Mouse (Mus musculus) neural tube, embryonic 11.5 days (tissue): Measurements from ENCODE around the gene Zcchc7. TPM values are rescaled to one million over a fixed set of nuclear protein-coding genes. Genes with fewer than 3 reads are reported as not detected.
A peak's percentile ranks its signal among the peaks of the same experiment; 100 is the strongest.

Source experiments
- ATAC-seq: fragments of 200-750 bp; cut with Nextera tagmentation; 2 replicates; pipeline ENCODE4 v1.8.0; 2017; ENCODE audit warnings: moderate number of reproducible peaks, mild to moderate bottlenecking, moderate TSS enrichment, moderate library complexity; ENCODE audit not compliant: insufficient read depth, low FRiP score, low TSS enrichment
- DNase-seq: peaks from one replicate; pipeline ENCODE4 v3.0.0-alpha.2; 2015; ENCODE audit warnings: low spot score
- H3K27ac ChIP-seq: fragments of 300-500 bp; sonication (generic); 2 replicates; pipeline ENCODE4 v1.5.1; 2014; ENCODE audit warnings: low read depth, mild to moderate bottlenecking, low read length
- H3K27me3 ChIP-seq: fragments of 300-500 bp; sonication (generic); 2 replicates; pipeline ENCODE4 v1.6.1; 2014; ENCODE audit warnings: mild to moderate bottlenecking, low read length, mixed read lengths; ENCODE audit not compliant: control insufficient read depth, insufficient read depth
- H3K36me3 ChIP-seq: fragments of 300-500 bp; sonication (generic); 2 replicates; pipeline ENCODE4 v1.6.1; 2014; ENCODE audit warnings: mild to moderate bottlenecking, low read length, moderate library complexity, mixed read lengths; ENCODE audit not compliant: control insufficient read depth, insufficient read depth
- H3K4me1 ChIP-seq: fragments of 300-500 bp; sonication (generic); 2 replicates; pipeline ENCODE4 v1.6.1; 2014; ENCODE audit warnings: low read length, mixed read lengths; ENCODE audit not compliant: control insufficient read depth, insufficient read depth
- H3K4me2 ChIP-seq: fragments of 300-500 bp; sonication (generic); 2 replicates; pipeline ENCODE4 v1.6.1; 2014; ENCODE audit warnings: low read depth, mild to moderate bottlenecking, moderate library complexity
- H3K4me3 ChIP-seq: fragments of 300-500 bp; sonication (generic); 2 replicates; pipeline ENCODE4 v1.5.1; 2014; ENCODE audit warnings: low read depth, low read length
- H3K9ac ChIP-seq: fragments of 300-500 bp; sonication (generic); 2 replicates; pipeline ENCODE4 v1.6.1; 2014; ENCODE audit warnings: mild to moderate bottlenecking, low read length
- H3K9me3 ChIP-seq: fragments of 300-500 bp; sonication (generic); 2 replicates; pipeline ENCODE4 v1.6.1; 2016; ENCODE audit warnings: low read length; ENCODE audit not compliant: control insufficient read depth
- WGBS: fragments of 180-500 bp; shearing (Covaris S2); extraction: QIAGEN DNeasy Blood & Tissue Kit; methylation state at CpG from one replicate; pipeline ENCODE4 v1.1.7; 2014; 5-methylcytosine and 5-hydroxymethylcytosine counted together
- polyA plus RNA-seq: library from polyadenylated mRNA; unstranded; fragments of >200 nt; fragmentation: Nextera tagmentation; extraction: Ambion mirVana; gene quantifications from 2 replicates; pipeline ENCODE4 v1.2.1, GENCODE M21; 2014

Zcchc7 gene
- polyA plus RNA-seq, 1 experiment from 2014 or later: 23.8 TPM

DNA sequence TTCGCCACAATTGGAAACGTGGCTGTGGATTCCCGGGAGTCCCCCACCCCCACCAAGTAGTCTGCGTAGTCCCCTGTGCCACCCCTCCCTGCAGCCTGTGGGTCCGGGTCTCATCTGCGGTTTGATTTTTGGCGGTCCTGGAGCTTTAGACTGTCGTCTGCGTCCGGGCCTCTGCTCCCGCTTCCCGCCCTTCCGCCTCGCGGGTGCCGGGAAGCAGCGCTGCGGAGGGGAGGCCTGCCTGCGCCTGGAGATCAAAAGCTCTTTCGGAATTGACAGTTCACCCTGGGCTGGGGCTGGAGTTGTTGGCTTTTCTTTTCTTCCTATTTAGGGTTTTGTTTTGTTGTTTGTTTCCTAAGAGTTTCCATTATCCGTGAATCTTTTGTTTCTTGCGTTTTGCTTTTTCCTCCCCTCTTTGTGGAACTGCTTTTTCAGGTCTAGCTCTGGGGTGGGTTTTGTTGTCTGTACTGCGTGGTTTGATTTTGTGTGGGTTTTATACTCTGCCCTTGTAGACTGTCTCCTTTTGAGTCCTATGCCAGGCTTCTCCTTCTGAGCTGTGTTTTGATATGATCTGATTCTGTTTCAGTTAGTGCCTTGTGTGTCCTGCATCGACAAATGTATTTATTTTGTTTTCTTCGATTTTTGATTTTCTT, 43.5 kb upstream of the Zcchc7 start:
- WGBS: under 1% methylated on average over 25 of the region's 25 CpGs
- no peak overlapping the region for H3K27ac ChIP-seq
- H3K9me3 ChIP-seq: no peaks in the 10 kb centered on the region
- H3K4me1 ChIP-seq: peaks cover 11% of the 10 kb centered on the region; the same call in 1 of the 2 replicates
- DNase-seq: peak; percentile 65
- H3K9ac ChIP-seq: no peak overlapping the region
- no peak for ATAC-seq
- H3K4me3 ChIP-seq: peak overlapping the region; percentile 14; the same call in 1 of the 2 replicates
- peaks cover 93% of the 10 kb centered on the region for H3K27me3 ChIP-seq
- peak overlapping the region; percentile 25 for H3K4me2 ChIP-seq
- no peaks in the 10 kb centered on the region for H3K36me3 ChIP-seq

DNA sequence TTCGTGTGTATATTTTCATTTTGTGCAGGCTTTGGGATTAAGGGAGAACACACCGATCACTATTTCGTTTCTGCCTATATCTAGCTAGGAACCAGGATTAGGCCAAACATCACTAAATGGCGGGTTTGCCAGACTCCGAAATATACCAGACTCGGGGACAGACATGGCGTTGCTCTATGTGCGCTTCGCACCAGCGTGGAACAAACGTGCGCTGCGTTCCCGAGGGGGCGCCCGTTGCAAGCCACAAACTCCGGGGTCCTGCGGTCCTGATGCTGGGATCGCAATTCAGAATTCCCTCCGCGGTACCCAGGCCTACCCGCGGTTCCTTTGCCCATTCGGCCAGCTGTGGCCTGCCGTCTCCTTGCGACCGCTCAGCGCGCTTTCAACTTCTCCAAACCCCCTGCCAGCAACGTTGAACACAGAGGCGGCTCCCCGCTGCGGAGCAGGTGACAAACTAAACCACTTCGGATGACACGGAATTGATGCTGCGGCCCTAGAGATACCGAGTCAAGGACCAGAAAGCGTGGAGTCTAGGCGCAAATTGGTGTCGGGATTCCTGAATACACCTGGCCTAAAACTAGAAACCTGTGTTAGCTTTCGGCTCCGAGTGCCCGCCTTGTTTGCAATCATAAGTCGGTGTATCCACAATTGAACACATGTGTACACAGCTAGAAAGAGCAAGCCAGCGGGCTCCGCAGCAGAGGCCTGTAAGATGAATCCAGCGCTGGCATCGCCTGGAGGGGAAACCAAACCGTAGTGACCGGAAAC, 42.7 kb upstream of the Zcchc7 start:
- H3K4me2 ChIP-seq: peak overlapping the region; percentile 21
- H3K36me3 ChIP-seq: no peaks in the 10 kb centered on the region
- no peak overlapping the region for H3K27ac ChIP-seq
- no peak overlapping the region for H3K9ac ChIP-seq
- no peaks in the 10 kb centered on the region for H3K9me3 ChIP-seq
- no peak overlapping the region for H3K4me3 ChIP-seq
- H3K27me3 ChIP-seq: peaks cover 93% of the 10 kb centered on the region
- peaks cover 11% of the 10 kb centered on the region; the same call in 1 of the 2 replicates for H3K4me1 ChIP-seq
- ATAC-seq (no peak), DNase-seq (peak; percentile 58)
- WGBS: under 1% methylated on average over 50 of the region's 50 CpGs

DNA sequence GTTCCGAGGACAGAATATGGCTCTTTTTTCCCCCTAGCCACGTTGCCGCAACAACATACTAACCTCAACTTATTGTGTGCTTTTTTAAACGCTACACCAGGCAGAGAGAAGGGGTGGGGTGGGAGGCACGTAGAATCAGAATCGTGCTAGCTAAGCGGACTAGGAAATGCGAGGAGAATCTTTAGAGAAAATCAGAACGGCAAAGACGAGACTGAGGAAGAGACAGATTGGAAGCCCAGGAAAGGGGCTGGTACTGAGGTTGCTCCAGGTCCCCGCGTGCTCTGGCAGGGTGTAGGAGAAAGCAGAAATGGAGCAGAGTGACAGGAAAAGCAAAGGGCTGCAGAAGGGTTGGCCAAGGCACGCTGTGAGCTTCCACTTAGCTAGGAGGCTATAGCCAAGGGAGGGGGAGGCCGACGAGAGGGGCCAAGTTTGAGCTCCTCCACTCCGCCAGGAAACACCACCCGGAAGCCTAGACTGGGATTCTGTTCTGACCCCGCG, 42.1 kb upstream of the Zcchc7 start:
- no peaks in the 10 kb centered on the region for H3K36me3 ChIP-seq
- H3K27me3 ChIP-seq: peaks cover 91% of the 10 kb centered on the region
- 0 out of 2 replicates have a peak overlapping the region, but pooled peaks have one; percentile 21 for H3K4me2 ChIP-seq
- no peak for DNase-seq
- 1% methylated on average over 19 of the region's 19 CpGs for WGBS
- peaks cover 11% of the 10 kb centered on the region; the same call in 1 of the 2 replicates for H3K4me1 ChIP-seq
- no peak overlapping the region for H3K27ac ChIP-seq
- no peak for ATAC-seq
- H3K4me3 ChIP-seq: no peak overlapping the region
- no peak overlapping the region for H3K9ac ChIP-seq
- no peaks in the 10 kb centered on the region for H3K9me3 ChIP-seq

DNA sequence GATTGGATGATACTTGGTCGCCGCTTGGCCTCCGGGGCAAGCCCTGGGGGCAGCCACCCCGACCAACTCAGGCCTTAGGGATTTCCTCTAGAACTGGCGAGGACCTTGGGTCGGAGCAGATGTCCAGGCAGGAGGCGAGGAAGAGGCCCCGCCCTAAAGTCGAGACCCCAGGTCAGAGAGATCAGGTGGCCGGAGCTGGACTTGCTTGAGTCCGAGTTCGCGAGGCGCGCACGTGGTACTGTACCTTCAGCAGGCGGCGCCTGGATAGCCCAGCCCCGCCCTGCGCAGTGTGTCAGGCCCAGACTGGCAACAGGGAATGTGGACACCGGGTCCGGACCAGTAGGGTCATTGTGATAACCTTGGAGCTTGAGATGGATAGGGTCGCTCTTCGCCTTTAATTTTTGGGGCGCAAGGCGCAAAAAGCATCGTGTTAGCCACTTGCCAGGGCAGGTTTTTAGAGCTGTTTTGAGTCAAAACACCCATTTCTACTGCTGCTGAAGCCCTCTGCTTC, 41.5 kb upstream of the Zcchc7 start:
- Histone ChIP-seq H3K27me3 (peaks cover 86% of the 10 kb centered on the region), H3K4me3 (no peak overlapping the region), H3K9ac (no peak overlapping the region), H3K27ac (no peak overlapping the region), H3K4me1 (peaks cover 11% of the 10 kb centered on the region; the same call in 1 of the 2 replicates), H3K36me3 (no peaks in the 10 kb centered on the region), H3K9me3 (no peaks in the 10 kb centered on the region), H3K4me2 (no peak overlapping the region)
- ATAC-seq (no peak), DNase-seq (peak; percentile 38)
- 0% methylated on average over 27 of the region's 27 CpGs for WGBS

DNA sequence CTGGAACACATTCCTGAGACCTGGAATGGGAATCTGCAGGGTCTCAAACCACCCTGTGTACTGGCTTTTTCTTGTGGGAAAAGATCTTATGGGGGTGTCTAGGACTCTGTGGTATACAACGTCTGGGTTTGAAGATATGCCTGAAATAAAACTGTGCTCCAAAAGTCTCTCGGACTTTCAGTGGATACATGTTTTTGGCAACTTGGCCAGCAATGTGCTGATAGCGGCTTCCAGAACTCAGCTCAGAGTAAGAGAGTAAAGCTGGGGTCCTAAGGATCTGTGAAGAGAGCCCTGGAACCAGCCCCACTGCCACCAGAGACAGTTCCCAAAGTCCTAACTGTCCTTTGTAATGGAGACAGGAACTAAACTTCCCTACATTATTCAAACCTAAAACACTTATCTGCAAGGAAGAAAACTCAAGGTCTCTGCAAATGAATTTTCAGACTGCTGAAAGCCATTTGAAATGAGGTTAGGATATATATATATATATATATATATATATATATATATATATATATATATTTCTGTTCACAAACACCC, 40.0 kb upstream of the Zcchc7 start:
- no peak overlapping the region for H3K27ac ChIP-seq
- no peak overlapping the region for H3K4me3 ChIP-seq
- no peaks in the 10 kb centered on the region for H3K36me3 ChIP-seq
- H3K4me2 ChIP-seq: no peak overlapping the region
- ATAC-seq (no peak), DNase-seq (no peak)
- peaks cover 11% of the 10 kb centered on the region; the same call in 1 of the 2 replicates for H3K4me1 ChIP-seq
- no peaks in the 10 kb centered on the region for H3K9me3 ChIP-seq
- H3K27me3 ChIP-seq: peaks cover 71% of the 10 kb centered on the region
- no peak overlapping the region for H3K9ac ChIP-seq
- WGBS: 6% methylated on average over 3 of the region's 3 CpGs

DNA sequence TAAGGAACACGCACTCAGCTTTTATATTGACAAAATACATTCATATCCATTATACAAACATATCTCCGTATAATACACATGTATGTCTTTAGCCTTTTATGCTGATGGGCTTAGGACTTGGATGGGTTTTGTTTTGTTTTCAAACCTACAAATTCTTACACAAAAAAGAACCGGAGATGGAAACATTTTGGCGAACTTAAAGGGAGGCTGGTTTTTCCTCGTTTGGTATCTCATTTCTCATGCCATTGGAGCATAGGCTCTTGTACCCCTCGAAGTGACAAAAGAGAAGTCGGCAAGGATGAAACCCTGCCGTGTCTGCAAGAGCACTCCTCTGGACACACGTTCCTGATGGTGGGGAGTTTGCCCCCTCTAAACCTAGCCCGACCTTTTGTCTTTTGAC, 39.3 kb upstream of the Zcchc7 start:
- Histone ChIP-seq H3K27ac (no peak overlapping the region), H3K4me2 (no peak overlapping the region), H3K4me1 (peaks cover 11% of the 10 kb centered on the region; the same call in 1 of the 2 replicates), H3K36me3 (no peaks in the 10 kb centered on the region), H3K9me3 (no peaks in the 10 kb centered on the region), H3K27me3 (peaks cover 64% of the 10 kb centered on the region), H3K4me3 (no peak overlapping the region), H3K9ac (no peak overlapping the region)
- DNase-seq (no peak), ATAC-seq (no peak)
- 4% methylated on average over 10 of the region's 10 CpGs for WGBS

DNA sequence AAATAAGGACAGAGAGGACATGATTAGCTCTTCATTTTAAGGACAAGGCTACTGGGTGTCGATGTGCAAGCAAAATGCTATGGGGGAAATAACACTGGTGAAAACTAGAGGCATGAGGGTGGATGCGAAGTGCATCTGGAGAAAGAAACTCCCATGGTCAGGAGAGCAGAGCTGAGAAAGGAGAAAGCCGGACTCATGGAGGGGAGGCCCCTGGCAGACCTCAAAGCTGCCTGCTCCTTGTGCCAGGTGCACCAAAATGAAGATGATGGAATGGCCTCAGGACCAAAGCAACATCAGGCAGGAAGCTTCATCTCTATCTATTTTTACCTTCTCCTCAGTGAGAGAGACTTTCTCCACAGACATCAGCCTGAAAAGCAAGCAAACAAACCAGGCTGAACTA, 38.0 kb upstream of the Zcchc7 start:
- Histone ChIP-seq H3K4me2 (no peak overlapping the region), H3K4me3 (no peak overlapping the region), H3K36me3 (no peaks in the 10 kb centered on the region), H3K27me3 (peaks cover 53% of the 10 kb centered on the region), H3K9ac (no peak overlapping the region), H3K4me1 (peaks cover 11% of the 10 kb centered on the region; the same call in 1 of the 2 replicates), H3K27ac (no peak overlapping the region), H3K9me3 (no peaks in the 10 kb centered on the region)
- no peak for ATAC-seq
- WGBS: 80% methylated on average over 3 of the region's 3 CpGs
- no peak for DNase-seq

DNA sequence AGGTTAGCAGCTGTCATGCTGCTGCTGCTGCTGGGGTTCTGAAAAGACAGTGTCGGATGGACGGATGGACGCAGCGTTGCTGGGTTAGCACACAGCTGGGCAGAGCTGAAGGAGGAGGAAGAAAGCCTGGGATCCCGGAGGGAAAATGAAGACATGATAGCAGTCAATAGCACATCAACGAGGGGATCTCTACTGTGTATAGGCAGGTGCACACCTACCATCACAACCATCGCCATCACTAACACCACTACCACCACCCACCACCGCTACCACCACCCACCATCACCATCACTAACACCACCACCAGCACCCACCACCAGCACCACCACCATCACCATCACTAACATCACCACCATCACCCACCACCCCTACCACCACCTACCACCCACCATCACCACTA, 35.6 kb upstream of the Zcchc7 start:
- no peak overlapping the region for H3K4me3 ChIP-seq
- DNase-seq: no peak
- H3K36me3 ChIP-seq: no peaks in the 10 kb centered on the region
- no peak overlapping the region for H3K27ac ChIP-seq
- no peaks in the 10 kb centered on the region for H3K4me1 ChIP-seq
- H3K9me3 ChIP-seq: no peaks in the 10 kb centered on the region
- 92% methylated on average over 8 of the region's 8 CpGs for WGBS
- H3K9ac ChIP-seq: no peak overlapping the region
- no peak for ATAC-seq
- peaks cover 30% of the 10 kb centered on the region for H3K27me3 ChIP-seq
- H3K4me2 ChIP-seq: no peak overlapping the region
